Mouse (Mus musculus) erythroblast, embryonic 14.5 days (primary cell): Measurements from ENCODE around the gene B4galt5.
A peak's percentile ranks its signal among the peaks of the same experiment; 100 is the strongest.

Source experiments
- GATA1 ChIP-seq: IDR thresholded peaks from 2 replicates; pipeline ENCODE4 v1.6.1; 2012; ENCODE audit warnings: low read length, inconsistent platforms, mixed read lengths
- TAL1 ChIP-seq: IDR thresholded peaks from 3 replicates; pipeline ENCODE4 v1.6.1; 2012; ENCODE audit warnings: low read length, inconsistent platforms, mixed read lengths

DNA sequence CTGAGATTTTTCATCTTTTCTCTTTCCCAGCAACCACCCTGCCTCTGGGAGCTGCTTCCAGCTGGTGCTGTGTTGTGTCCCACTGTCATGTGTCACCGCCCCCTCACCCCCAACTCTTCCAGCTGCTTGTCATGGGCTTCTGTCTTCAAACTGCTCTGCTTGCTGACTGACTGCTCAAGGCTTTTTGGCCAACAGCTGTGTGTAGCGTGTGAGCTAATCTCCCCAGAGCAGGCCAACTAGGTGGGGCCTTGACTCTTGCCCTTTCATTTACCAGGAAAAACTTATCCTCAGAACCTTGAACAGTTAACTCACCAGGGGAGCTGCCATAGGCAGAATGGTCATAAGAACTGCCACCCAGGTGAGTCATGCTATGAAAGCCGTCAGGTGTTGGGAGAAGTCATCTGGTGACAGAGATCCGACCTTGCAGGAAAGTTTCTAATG, 56.8 kb downstream of the B4galt5 start:
- peak; percentile 64 for TF ChIP-seq TAL1
- peak; percentile 41; the same call in 1 of the 2 replicates for TF ChIP-seq GATA1
